Mouse (Mus musculus) C2C12 (cell line): ENCODE data around the gene Gprasp2.

Source experiments
- CEBPB ChIP-seq: IDR thresholded peaks from one replicate; pipeline ENCODE4 v1.6.1; 2011; ENCODE audit warnings: low read depth, mild to moderate bottlenecking, control low read depth, moderate library complexity
- CTCF ChIP-seq: IDR thresholded peaks from one replicate; pipeline ENCODE4 v1.5.1; 2011; ENCODE audit not compliant: control insufficient read depth, insufficient read depth, insufficient read length
- MAX ChIP-seq: IDR thresholded peaks from one replicate; pipeline ENCODE4 v1.6.1; 2011; ENCODE audit warnings: mild to moderate bottlenecking, control low read depth
- MYOD1 ChIP-seq: IDR thresholded peaks from one replicate; pipeline ENCODE4 v1.6.1; 2011; ENCODE audit warnings: low read depth; ENCODE audit not compliant: control insufficient read depth, insufficient read length
- MYOG ChIP-seq: IDR thresholded peaks from one replicate; pipeline ENCODE4 v1.6.1; 2011; ENCODE audit not compliant: control insufficient read depth, insufficient read length; ENCODE audit errors: extremely low read depth
- USF1 ChIP-seq: IDR thresholded peaks from one replicate; pipeline ENCODE4 v1.6.1; 2011; ENCODE audit warnings: low read depth, mild to moderate bottlenecking, control low read depth, moderate library complexity

GRCm38 (mm10) chrX:135805780-135806179 is 33.1 kb upstream of the Gprasp2 start:
- TF ChIP-seq CTCF (no peak), USF1 (no peak), MYOG (no peak), CEBPB (no peak), MAX (no peak), MYOD1 (no peak)
